Mouse (Mus musculus) intestine, embryonic 15.5 days (tissue): ENCODE results near the gene Prim2. TPM values are rescaled to one million over a fixed set of nuclear protein-coding genes. Genes with fewer than 3 reads are reported as not detected.
"Not testable (repeated sequence)": the region's sequence is repeated elsewhere in the genome, so short reads cannot be mapped to it uniquely, and the experiment has no call there.

Source experiments
- ATAC-seq: fragments of 200-750 bp; cut with Nextera tagmentation; 2 replicates; pipeline ENCODE4 v1.8.0; 2017; ENCODE audit warnings: moderate TSS enrichment, moderate library complexity
- H3K27ac ChIP-seq: fragments of 300-500 bp; sonication (generic); 2 replicates; pipeline ENCODE4 v1.5.1; 2015; ENCODE audit warnings: mild to moderate bottlenecking, inconsistent platforms
- H3K27me3 ChIP-seq: fragments of 300-500 bp; sonication (generic); replicated peaks from 2 replicates; pipeline ENCODE4 v1.6.1; 2015; ENCODE audit warnings: inconsistent platforms
- H3K36me3 ChIP-seq: fragments of 300-500 bp; sonication (generic); 2 replicates; pipeline ENCODE4 v1.6.1; 2015; ENCODE audit warnings: inconsistent platforms
- H3K4me1 ChIP-seq: fragments of 300-500 bp; sonication (generic); replicated peaks from 2 replicates; pipeline ENCODE4 v1.6.1; 2015; ENCODE audit warnings: inconsistent platforms
- H3K4me2 ChIP-seq: fragments of 300-500 bp; sonication (generic); replicated peaks from 2 replicates; pipeline ENCODE4 v1.6.1; 2015; ENCODE audit warnings: mild to moderate bottlenecking, inconsistent platforms
- H3K4me3 ChIP-seq: fragments of 300-500 bp; sonication (generic); replicated peaks from 2 replicates; pipeline ENCODE4 v1.5.1; 2015; ENCODE audit warnings: inconsistent platforms
- H3K9ac ChIP-seq: fragments of 300-500 bp; sonication (generic); 2 replicates; pipeline ENCODE4 v1.6.1; 2015; ENCODE audit warnings: inconsistent platforms
- H3K9me3 ChIP-seq: fragments of 300-500 bp; sonication (generic); 2 replicates; pipeline ENCODE4 v1.6.1; 2016; ENCODE audit warnings: inconsistent platforms
- WGBS: fragments of 180-500 bp; shearing (Covaris S2); methylation state at CpG from one replicate; pipeline ENCODE4 v1.1.7; 2015; 5-methylcytosine and 5-hydroxymethylcytosine counted together
- polyA plus RNA-seq: library from polyadenylated mRNA; unstranded; fragments of >200 nt; fragmentation: Nextera tagmentation; extraction: Ambion mirVana; gene quantifications from 2 replicates; pipeline ENCODE4 v1.2.1, GENCODE M21; 2015

Gene Prim2
- polyA plus RNA-seq, 1 experiment from 2014 or later = 30.8 TPM

DNA sequence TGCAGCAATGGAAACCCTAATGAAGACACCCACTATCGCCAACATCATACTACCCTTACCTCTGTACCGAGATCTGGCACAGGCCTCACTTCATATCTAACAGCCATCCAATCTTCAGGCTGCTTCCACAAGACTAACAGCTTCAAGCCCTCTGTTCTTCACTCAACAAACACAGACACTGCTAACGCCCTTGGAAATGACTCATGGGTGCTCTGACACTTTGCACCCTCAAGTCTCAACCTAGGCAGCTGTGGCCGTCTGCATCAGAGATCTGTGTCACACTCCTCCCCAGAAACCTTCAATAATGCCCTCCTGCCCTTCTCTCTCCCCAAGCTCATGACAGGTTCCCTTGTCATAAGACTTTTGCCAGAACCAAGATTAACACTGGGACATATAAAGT lies 20.6 kb downstream of the Prim2 start:
- H3K4me2 ChIP-seq = no peak overlapping the region
- whole genome bisulfite sequencing = 89% methylated on average over 4 of the region's 4 CpGs
- H3K9ac ChIP-seq = no peak overlapping the region
- no peak overlapping the region for H3K27ac ChIP-seq
- no peaks in the 10 kb centered on the region for H3K27me3 ChIP-seq
- no peak for ATAC-seq
- H3K4me1 ChIP-seq = no peaks in the 10 kb centered on the region
- H3K4me3 ChIP-seq = no peak overlapping the region
- no peaks in the 10 kb centered on the region for H3K36me3 ChIP-seq
- no peaks in the 10 kb centered on the region for H3K9me3 ChIP-seq

- no peak overlapping the region for H3K27ac ChIP-seq
- H3K27me3 ChIP-seq = no peaks in the 10 kb centered on the region
- no peak overlapping the region for H3K4me3 ChIP-seq
- no peak overlapping the region for H3K4me2 ChIP-seq
- no peak for ATAC-seq
- H3K36me3 ChIP-seq = peaks cover under 1% of the 10 kb centered on the region; the same call in 1 of the 2 replicates
- 77% methylated on average over 4 of the region's 4 CpGs for WGBS
- no peaks in the 10 kb centered on the region for H3K4me1 ChIP-seq
- H3K9ac ChIP-seq = no peak overlapping the region
- no peaks in the 10 kb centered on the region for H3K9me3 ChIP-seq
Measured at GRCm38 (mm10) chr1:33647661-33648060, 21.9 kb downstream of the Prim2 start.

DNA sequence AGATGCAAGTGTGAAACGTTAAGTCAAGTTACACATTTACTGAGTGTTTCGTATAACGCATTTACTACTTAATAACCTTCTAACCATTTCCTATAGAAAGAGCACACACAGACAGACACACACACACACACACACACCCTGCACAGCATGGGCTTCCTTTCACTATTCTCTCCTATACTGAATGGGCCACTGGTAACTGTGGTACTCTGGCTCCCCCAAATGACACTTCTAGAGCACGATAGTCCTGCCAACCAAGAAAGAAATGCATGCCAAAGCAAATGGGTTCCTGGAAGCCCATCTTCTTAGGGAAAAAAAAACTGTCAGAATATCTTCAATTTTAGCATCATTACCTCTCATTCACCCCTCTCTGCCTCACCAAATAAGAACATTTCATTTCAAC lies 22.4 kb downstream of the Prim2 start:
- H3K27ac ChIP-seq = no peak overlapping the region
- no peak overlapping the region for H3K9ac ChIP-seq
- no peak overlapping the region for H3K4me2 ChIP-seq
- peaks cover 3% of the 10 kb centered on the region; the same call in 1 of the 2 replicates for H3K36me3 ChIP-seq
- 72% methylated on average over 4 of the region's 4 CpGs for WGBS
- ATAC-seq = no peak
- H3K4me3 ChIP-seq = no peak overlapping the region
- H3K27me3 ChIP-seq = no peaks in the 10 kb centered on the region
- H3K4me1 ChIP-seq = no peaks in the 10 kb centered on the region
- H3K9me3 ChIP-seq = no peaks in the 10 kb centered on the region

- H3K9me3 ChIP-seq = no peaks in the 10 kb centered on the region
- H3K27ac ChIP-seq = no peak overlapping the region
- no peaks in the 10 kb centered on the region for H3K27me3 ChIP-seq
- ATAC-seq = no peak
- H3K36me3 ChIP-seq = peaks cover 4% of the 10 kb centered on the region
- H3K4me3 ChIP-seq = no peak overlapping the region
- no peak overlapping the region for H3K4me2 ChIP-seq
- H3K4me1 ChIP-seq = no peaks in the 10 kb centered on the region
- WGBS = 77% methylated on average over 1 of the region's 1 CpGs
- no peak overlapping the region for H3K9ac ChIP-seq
Measured at GRCm38 (mm10) chr1:33645689-33646088, 23.9 kb downstream of the Prim2 start.

- no peak overlapping the region for H3K4me2 ChIP-seq
- H3K4me3 ChIP-seq = no peak overlapping the region
- no peaks in the 10 kb centered on the region for H3K4me1 ChIP-seq
- no peak for ATAC-seq
- peaks cover 13% of the 10 kb centered on the region for H3K36me3 ChIP-seq
- no peak overlapping the region for H3K27ac ChIP-seq
- H3K9me3 ChIP-seq = no peaks in the 10 kb centered on the region
- no peaks in the 10 kb centered on the region for H3K27me3 ChIP-seq
- no peak overlapping the region for H3K9ac ChIP-seq
- 87% methylated on average over 2 of the region's 2 CpGs for WGBS
Measured at GRCm38 (mm10) chr1:33641139-33641538, 28.5 kb downstream of the Prim2 start.

- WGBS = 92% methylated on average over 5 of the region's 5 CpGs
- no peak overlapping the region for H3K27ac ChIP-seq
- H3K9ac ChIP-seq = no peak overlapping the region
- no peak overlapping the region for H3K4me3 ChIP-seq
- H3K27me3 ChIP-seq = no peaks in the 10 kb centered on the region
- no peak for ATAC-seq
- H3K4me2 ChIP-seq = no peak overlapping the region
- peaks cover 13% of the 10 kb centered on the region for H3K36me3 ChIP-seq
- no peaks in the 10 kb centered on the region for H3K9me3 ChIP-seq
- no peaks in the 10 kb centered on the region for H3K4me1 ChIP-seq
Measured at GRCm38 (mm10) chr1:33640089-33640488, 29.5 kb downstream of the Prim2 start.

DNA sequence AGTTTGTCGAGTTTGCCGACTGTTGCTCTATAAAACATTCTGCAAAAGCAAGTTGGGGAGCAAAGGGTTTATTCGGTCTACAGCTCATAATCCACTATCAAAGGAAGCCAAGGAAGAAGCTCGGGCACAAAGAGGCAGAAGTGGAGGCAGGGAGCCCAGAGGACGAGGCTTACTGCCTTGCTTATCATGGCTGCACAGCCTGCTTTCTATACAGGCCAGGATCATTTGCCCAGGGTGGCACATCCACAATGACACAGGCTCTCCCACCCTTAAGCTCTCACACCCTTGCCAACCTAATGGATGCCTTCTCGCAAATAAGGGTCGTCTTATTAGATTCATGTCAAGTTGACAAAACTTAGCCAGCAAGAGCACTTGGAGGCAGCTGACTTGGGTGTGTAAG lies 30.4 kb downstream of the Prim2 start:
- H3K4me1 ChIP-seq = no peaks in the 10 kb centered on the region
- H3K9me3 ChIP-seq = no peaks in the 10 kb centered on the region
- H3K4me3 ChIP-seq = no peak overlapping the region
- H3K27ac ChIP-seq = no peak overlapping the region
- no peak for ATAC-seq
- no peak overlapping the region for H3K4me2 ChIP-seq
- H3K36me3 ChIP-seq = peaks cover 13% of the 10 kb centered on the region
- H3K27me3 ChIP-seq = no peaks in the 10 kb centered on the region
- H3K9ac ChIP-seq = no peak overlapping the region
- WGBS = 92% methylated on average over 7 of the region's 7 CpGs

DNA sequence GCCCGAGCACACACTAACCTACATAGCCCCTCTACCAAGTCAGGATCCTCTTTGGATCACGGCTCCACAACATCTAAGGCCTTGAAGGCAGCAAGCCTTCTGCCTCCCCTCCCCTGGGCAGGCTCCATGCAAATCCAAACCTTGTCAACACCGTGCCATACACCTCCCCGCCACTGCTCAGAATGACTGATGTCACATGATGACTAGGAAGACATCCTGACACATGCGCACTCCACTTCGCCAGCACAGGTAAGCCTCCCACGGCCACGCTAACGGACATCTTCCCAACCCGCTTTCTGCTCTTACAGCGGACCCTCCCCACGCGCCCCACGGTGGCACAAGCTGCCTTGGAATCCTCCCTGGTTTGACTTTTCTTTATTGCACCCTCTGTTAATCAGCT lies 31.8 kb downstream of the Prim2 start:
- 95% methylated on average over 14 of the region's 14 CpGs for WGBS
- Histone ChIP-seq H3K4me3 (no peak overlapping the region), H3K4me2 (no peak overlapping the region), H3K9ac (no peak overlapping the region), H3K9me3 (no peaks in the 10 kb centered on the region), H3K4me1 (no peaks in the 10 kb centered on the region), H3K27ac (no peak overlapping the region), H3K27me3 (no peaks in the 10 kb centered on the region), H3K36me3 (peaks cover 13% of the 10 kb centered on the region)
- no peak for ATAC-seq

DNA sequence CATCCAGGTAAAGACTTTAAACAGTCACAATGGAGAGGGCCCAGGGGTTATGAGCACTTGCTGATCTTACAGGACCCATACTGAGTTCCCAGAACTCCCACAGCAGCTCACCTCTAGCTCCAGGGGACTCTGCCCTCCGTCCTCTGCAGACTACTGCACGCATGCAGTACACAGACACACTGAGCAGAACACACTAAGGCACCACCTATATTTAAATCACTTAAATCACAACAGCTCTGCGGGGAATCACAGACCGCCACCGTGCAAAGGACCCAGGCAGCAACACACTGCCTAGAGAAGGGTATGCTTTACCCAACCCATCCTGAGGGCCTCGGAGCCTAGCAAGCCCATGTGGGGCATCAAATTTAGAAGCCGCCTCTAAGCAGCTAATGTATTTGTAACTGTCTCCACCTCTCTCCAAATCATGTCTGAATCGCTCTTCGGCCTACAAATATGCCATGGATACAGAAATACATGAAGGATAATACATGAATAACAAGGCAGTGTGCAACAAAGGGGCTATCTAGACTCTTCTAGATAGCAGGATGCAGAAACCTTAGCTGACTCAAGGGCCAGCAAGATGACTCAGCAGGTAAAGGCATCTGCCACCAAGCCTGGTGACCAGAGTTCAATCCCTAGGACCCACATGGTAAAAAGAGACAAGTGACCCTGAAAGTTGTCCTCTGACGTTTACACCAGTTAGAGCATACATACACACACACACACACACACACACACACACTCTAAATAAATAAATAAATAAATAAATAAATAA lies 33.0 kb downstream of the Prim2 start:
- H3K4me3 ChIP-seq = no peak overlapping the region
- H3K9ac ChIP-seq = no peak overlapping the region
- 87% methylated on average over 10 of the region's 10 CpGs for WGBS
- H3K4me1 ChIP-seq = no peaks in the 10 kb centered on the region
- no peak overlapping the region for H3K27ac ChIP-seq
- H3K27me3 ChIP-seq = no peaks in the 10 kb centered on the region
- peaks cover 9% of the 10 kb centered on the region for H3K36me3 ChIP-seq
- H3K9me3 ChIP-seq = no peaks in the 10 kb centered on the region
- no peak for ATAC-seq
- no peak overlapping the region for H3K4me2 ChIP-seq

DNA sequence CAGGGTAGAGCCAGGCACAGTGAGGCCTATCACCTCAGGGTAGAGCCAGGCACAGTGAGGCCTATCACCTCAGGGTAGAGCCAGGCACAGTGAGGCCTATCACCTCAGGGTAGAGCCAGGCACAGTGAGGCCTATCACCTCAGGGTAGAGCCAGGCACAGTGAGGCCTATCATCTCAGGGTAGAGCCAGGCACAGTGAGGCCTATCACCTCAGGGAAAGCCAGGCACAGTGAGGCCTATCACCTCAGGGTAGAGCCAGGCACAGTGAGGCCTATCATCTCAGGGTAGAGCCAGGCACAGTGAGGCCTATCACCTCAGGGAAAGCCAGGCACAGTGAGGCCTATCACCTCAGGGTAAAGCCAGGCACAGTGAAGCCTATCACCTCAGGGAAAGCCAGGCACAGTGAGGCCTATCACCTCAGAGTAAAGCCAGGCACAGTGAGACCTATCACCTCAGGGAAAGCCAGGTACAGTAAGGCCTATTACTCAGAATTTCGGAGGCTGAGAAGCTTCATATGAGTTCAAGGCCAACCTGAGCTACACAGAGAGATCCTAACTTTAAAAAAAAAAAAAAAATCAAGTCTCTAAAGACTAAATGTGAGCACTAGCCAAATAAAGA lies 38.5 kb downstream of the Prim2 start:
- ATAC-seq, H3K4me3 ChIP-seq, H3K27ac ChIP-seq, H3K9ac ChIP-seq, H3K4me2 ChIP-seq, H3K4me1 ChIP-seq, H3K36me3 ChIP-seq, H3K27me3 ChIP-seq, H3K9me3 ChIP-seq: not testable (repeated sequence)
- WGBS = 78% methylated on average over 1 of the region's 1 CpGs

GRCm38 (mm10) chr1:33627803-33628202 lies 41.8 kb downstream of the Prim2 start:
- Histone ChIP-seq H3K4me3 (no peak overlapping the region), H3K4me1 (no peaks in the 10 kb centered on the region), H3K27ac (no peak overlapping the region), H3K27me3 (no peaks in the 10 kb centered on the region), H3K9ac (no peak overlapping the region), H3K9me3 (no peaks in the 10 kb centered on the region), H3K4me2 (no peak overlapping the region), H3K36me3 (no peaks in the 10 kb centered on the region)
- WGBS = 73% methylated on average over 6 of the region's 6 CpGs
- no peak for ATAC-seq

- WGBS = 87% methylated on average over 2 of the region's 2 CpGs
Measured at GRCm38 (mm10) chr1:33627070-33627469, 42.5 kb downstream of the Prim2 start.

DNA sequence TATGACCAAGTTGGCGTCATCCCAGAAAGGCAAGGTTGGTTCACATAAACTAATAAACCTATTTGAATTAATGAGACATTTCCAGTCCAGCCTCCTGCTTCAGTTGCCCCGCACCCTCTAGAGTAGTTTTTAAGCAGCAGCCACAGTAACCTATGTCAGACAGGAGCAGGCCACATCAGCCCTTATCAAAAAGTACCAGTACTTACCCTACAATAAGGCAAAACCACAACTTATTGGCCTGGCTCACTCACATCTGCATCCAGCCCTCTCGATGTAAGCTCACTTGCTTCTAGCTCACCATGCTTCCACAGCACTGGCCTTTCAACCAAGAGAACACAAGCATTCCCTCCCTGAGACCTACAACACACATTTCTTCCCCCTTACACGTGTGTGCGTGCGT lies 44.7 kb downstream of the Prim2 start:
- ATAC-seq = no peak
- Histone ChIP-seq H3K9ac (no peak overlapping the region), H3K9me3 (no peaks in the 10 kb centered on the region), H3K4me3 (no peak overlapping the region), H3K27ac (no peak overlapping the region), H3K27me3 (no peaks in the 10 kb centered on the region), H3K4me1 (no peaks in the 10 kb centered on the region), H3K36me3 (no peaks in the 10 kb centered on the region), H3K4me2 (no peak overlapping the region)
- 90% methylated on average over 6 of the region's 6 CpGs for WGBS

More at GRCm38 (mm10) chr1:33627070-33627469, 42.5 kb downstream of the Prim2 start:
- ATAC-seq = no peak
- Histone ChIP-seq H3K9ac (no peak overlapping the region), H3K4me1 (no peaks in the 10 kb centered on the region), H3K4me2 (no peak overlapping the region), H3K36me3 (no peaks in the 10 kb centered on the region), H3K27ac (no peak overlapping the region), H3K27me3 (no peaks in the 10 kb centered on the region), H3K4me3 (no peak overlapping the region), H3K9me3 (no peaks in the 10 kb centered on the region)
